Mouse (Mus musculus): ENCODE data around the gene Npff. TPM values are rescaled to one million over a fixed set of nuclear protein-coding genes. Genes with fewer than 3 reads are reported as not detected.

The Npff gene
- polyA plus RNA-seq, 1 experiment from 2014 or later = 3.6 TPM

DNA sequence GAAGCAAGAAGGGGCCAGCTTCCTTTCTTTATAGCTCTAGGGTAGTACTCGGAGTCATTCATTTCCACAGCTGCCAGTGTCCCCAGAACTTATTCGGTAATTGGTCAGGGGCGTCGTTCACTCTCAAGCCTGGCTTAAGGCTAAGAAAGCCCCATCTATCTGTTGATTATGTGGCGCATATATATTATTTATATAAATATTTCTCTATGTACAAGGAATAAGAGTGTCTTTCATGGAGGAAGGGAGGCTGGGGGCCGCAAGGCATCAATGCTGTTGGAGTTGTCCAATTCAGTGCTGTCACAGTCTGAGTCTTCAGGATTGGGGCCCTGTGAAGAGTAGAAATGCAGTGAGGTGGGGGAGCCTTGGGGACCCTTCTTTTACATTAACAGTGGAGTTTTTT lies 24.9 kb downstream of the Npff start:
- WGBS = 90% methylated on average over 6 of the region's 6 CpGs
- Histone ChIP-seq H3K4me2 (replicated peaks) (no peak overlapping the region), H3K27ac (no peak overlapping the region), H3K9me3 (replicated peaks) (no peaks in the 10 kb centered on the region), H3K36me3 (peaks cover 87% of the 10 kb centered on the region), H3K9ac (no peak overlapping the region), H3K4me3 (no peak overlapping the region), H3K4me1 (no peaks in the 10 kb centered on the region), H3K27me3 (no peaks in the 10 kb centered on the region)
- ATAC-seq (ENCODE audit: low FRiP score) = no peak

DNA sequence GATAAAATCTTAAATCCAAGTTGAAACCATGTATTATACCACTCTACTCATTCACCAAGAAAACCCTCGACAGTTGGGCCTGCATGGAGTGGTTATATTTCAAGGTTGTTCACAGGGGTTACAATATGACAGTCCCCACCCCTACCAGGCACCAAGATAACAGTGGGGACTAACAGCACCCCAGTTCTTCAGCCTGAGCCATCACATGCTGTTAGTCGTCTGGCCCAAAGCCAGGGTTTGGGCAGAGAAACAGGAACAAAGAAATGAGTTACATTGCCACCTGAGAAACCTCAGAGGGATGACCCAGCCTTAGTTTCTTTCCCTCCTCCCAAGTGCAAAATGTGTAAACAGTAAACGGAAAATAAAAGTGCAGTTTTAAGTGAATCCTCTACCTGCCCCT lies 25.4 kb downstream of the Npff start:
- Histone ChIP-seq H3K4me2 (replicated peaks) (no peak overlapping the region), H3K9ac (no peak overlapping the region), H3K27ac (no peak overlapping the region), H3K4me3 (no peak overlapping the region), H3K36me3 (peaks cover 88% of the 10 kb centered on the region), H3K27me3 (no peaks in the 10 kb centered on the region), H3K4me1 (no peaks in the 10 kb centered on the region), H3K9me3 (replicated peaks) (no peaks in the 10 kb centered on the region)
- ATAC-seq (ENCODE audit: low FRiP score) = no peak
- 81% methylated on average over 3 of the region's 3 CpGs for WGBS

DNA sequence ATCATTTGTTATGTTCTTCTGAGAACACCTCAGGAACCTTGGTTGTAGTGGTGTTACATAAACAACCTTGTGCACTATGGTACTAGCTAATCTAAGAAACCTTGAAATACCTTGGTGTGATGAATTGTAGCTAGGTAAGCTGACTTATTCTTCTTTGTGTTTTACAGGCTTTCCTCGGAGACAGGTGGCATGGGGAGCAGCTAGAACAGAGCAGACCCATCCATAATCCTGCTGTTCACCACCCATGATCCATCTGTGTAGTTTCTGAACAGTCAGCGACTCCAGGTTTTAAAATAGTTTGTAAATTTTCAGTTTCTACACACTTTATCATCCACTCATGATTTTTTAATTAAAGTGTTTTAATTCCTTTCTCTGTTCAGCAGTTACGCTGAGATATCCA lies 26.4 kb downstream of the Npff start:
- WGBS = 92% methylated on average over 3 of the region's 3 CpGs
- peaks cover 86% of the 10 kb centered on the region for H3K36me3 ChIP-seq

DNA sequence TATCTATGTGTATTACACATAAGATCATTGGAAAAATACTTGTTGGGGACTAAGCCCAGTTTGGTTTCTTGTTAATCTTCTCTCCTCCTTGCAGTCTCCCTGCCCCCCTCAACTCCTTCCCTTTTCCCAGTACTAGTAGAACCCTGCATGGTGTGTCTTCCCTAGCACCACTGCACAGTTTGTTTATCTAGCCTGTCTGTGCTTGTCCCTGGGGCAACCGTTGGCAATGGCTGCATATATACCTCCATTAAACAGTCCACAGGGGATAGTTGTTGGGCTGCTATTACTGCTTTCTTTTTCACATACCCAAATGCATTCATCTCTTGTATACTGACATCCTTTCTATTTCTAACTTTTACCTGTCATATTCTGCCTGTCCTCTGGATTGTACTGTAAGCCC lies 37.1 kb downstream of the Npff start:
- Histone ChIP-seq H3K4me1 (no peaks in the 10 kb centered on the region), H3K4me2 (replicated peaks) (no peak overlapping the region), H3K4me3 (no peak overlapping the region), H3K36me3 (peaks cover 80% of the 10 kb centered on the region), H3K9me3 (replicated peaks) (no peaks in the 10 kb centered on the region), H3K27me3 (no peaks in the 10 kb centered on the region), H3K27ac (no peak overlapping the region), H3K9ac (no peak overlapping the region)
- ATAC-seq (ENCODE audit: low FRiP score) = no peak
- 65% methylated on average over 1 of the region's 1 CpGs for WGBS

More for the DNA sequence above, 26.4 kb downstream of the Npff start:
- H3K4me3 ChIP-seq = no peak overlapping the region
- H3K4me1 ChIP-seq = no peaks in the 10 kb centered on the region
- no peaks in the 10 kb centered on the region for H3K9me3 ChIP-seq (replicated peaks)
- H3K27me3 ChIP-seq = no peaks in the 10 kb centered on the region
- no peak for ATAC-seq (ENCODE audit: low FRiP score)
- no peak overlapping the region for H3K27ac ChIP-seq
- H3K9ac ChIP-seq = no peak overlapping the region
- H3K4me2 ChIP-seq (replicated peaks) = no peak overlapping the region

DNA sequence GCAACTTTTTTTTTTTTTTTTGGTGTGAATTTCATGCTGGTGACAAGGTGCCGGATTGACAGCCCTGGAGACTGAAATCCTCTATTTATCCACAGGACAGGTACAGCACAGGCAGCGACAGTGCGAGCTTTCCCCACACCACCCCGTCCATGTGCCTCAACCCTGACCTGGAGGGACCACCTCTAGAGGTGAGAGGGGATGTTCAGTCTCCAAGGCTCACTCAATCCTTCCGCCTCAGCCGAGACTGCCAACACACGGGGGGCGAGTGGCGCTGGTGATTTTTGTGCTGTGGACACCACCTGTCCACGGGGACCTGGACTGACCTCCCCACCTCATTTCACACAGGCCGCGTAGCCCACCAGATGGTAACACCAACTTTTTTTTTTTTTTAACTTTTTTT lies 38.9 kb downstream of the Npff start:
- Histone ChIP-seq H3K4me1 (no peaks in the 10 kb centered on the region), H3K36me3 (peaks cover 86% of the 10 kb centered on the region), H3K9ac (no peak overlapping the region), H3K27me3 (no peaks in the 10 kb centered on the region), H3K9me3 (replicated peaks) (no peaks in the 10 kb centered on the region), H3K4me2 (replicated peaks) (no peak overlapping the region), H3K4me3 (no peak overlapping the region), H3K27ac (no peak overlapping the region)
- WGBS = 94% methylated on average over 12 of the region's 12 CpGs
- ATAC-seq (ENCODE audit: low FRiP score) = no peak

DNA sequence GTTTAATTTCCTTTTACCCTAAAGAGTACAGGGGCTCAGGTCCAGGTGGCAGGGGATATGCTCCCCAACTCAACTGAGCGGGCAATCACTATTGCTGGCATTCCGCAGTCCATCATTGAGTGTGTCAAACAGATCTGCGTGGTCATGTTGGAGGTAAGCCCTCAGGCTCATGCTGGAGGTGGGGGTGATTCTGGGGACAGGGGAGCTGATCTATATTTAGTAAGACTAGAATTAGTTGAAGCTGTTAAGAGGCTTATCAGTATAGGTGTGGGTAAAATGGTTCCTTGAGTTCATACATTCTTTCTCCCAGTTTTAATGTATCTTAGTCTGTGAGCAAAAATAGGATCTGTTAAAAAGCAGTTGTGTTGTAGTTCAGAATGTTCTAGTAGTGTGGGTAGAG lies 41.6 kb downstream of the Npff start:
- ATAC-seq (ENCODE audit: low FRiP score) = no peak
- Histone ChIP-seq H3K9ac (no peak overlapping the region), H3K4me2 (replicated peaks) (no peak overlapping the region), H3K27ac (no peak overlapping the region), H3K9me3 (replicated peaks) (no peaks in the 10 kb centered on the region), H3K4me3 (no peak overlapping the region), H3K4me1 (no peaks in the 10 kb centered on the region), H3K27me3 (no peaks in the 10 kb centered on the region), H3K36me3 (peaks cover 75% of the 10 kb centered on the region)
- WGBS = 95% methylated on average over 3 of the region's 3 CpGs

DNA sequence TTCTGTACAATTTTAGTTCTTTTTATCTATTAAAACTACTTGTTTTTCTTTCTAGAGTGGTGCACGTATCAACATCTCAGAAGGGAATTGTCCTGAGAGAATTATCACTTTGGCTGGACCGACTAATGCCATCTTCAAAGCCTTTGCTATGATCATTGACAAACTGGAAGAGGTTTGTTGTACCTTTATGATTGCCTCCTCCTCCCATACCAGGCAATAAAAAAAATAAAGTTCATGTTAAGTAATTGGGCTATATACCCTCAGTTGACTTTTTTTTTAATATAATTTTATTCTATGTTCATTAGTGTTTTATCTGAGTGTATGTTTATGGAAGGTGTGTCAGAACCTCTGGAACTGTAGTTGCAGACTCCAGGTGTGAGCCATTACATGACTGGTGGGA lies 50.2 kb downstream of the Npff start:
- H3K4me1 ChIP-seq = peaks cover 7% of the 10 kb centered on the region
- H3K4me2 ChIP-seq (replicated peaks) = no peak overlapping the region
- 93% methylated on average over 2 of the region's 2 CpGs for WGBS
- H3K9ac ChIP-seq = no peak overlapping the region
- H3K27ac ChIP-seq = no peak overlapping the region
- no peaks in the 10 kb centered on the region for H3K9me3 ChIP-seq (replicated peaks)
- H3K27me3 ChIP-seq = no peaks in the 10 kb centered on the region
- ATAC-seq (ENCODE audit: low FRiP score) = no peak
- H3K36me3 ChIP-seq = peaks cover 46% of the 10 kb centered on the region
- no peak overlapping the region for H3K4me3 ChIP-seq

Other genes starting within 250 kb of the Npff start
- 54.2 and 54.9 TPM in 2 replicates for gene Mfsd5, start 245.5 kb downstream of the Npff start, polyA plus RNA-seq (2016; fragmentation: Nextera tagmentation; extraction: Ambion mirVana)
- 26.7 and 27.3 TPM in 2 replicates for gene Espl1, start 228.7 kb downstream of the Npff start, polyA plus RNA-seq (2016; fragmentation: Nextera tagmentation; extraction: Ambion mirVana)
- 331 and 402 TPM in 2 replicates for gene Pfdn5, start 198.8 kb downstream of the Npff start, polyA plus RNA-seq (2016; fragmentation: Nextera tagmentation; extraction: Ambion mirVana)
- 78.4 and 90.8 TPM in 2 replicates for gene Myg1, start 193.2 kb downstream of the Npff start, polyA plus RNA-seq (2016; fragmentation: Nextera tagmentation; extraction: Ambion mirVana)
- 54.6 and 60.9 TPM in 2 replicates for gene Aaas, start 174.2 kb downstream of the Npff start, polyA plus RNA-seq (2016; fragmentation: Nextera tagmentation; extraction: Ambion mirVana)
- 1.9 and 2.1 TPM in 2 replicates for gene Sp7, start 157.8 kb downstream of the Npff start, polyA plus RNA-seq (2016; fragmentation: Nextera tagmentation; extraction: Ambion mirVana)
- 9.1 and 9.3 TPM in 2 replicates for gene Sp1, start 118.8 kb downstream of the Npff start, polyA plus RNA-seq (2016; fragmentation: Nextera tagmentation; extraction: Ambion mirVana)
- gene Amhr2, start 79.6 kb downstream of the Npff start, polyA plus RNA-seq (2016; fragmentation: Nextera tagmentation; extraction: Ambion mirVana) = 0.23 TPM in 1 of 2 replicates, not detected in the other
- 89.7 and 91.3 TPM in 2 replicates for gene Prr13, start 65.9 kb downstream of the Npff start, polyA plus RNA-seq (2016; fragmentation: Nextera tagmentation; extraction: Ambion mirVana)
- gene Pcbp2, start 54.4 kb downstream of the Npff start, polyA plus RNA-seq (2016; fragmentation: Nextera tagmentation; extraction: Ambion mirVana) = 153 and 161 TPM in 2 replicates
- gene Gm10337, start 21.2 kb downstream of the Npff start, polyA plus RNA-seq (2016; fragmentation: Nextera tagmentation; extraction: Ambion mirVana) = 4.3 and 6.6 TPM in 2 replicates
- gene Map3k12, start 7.9 kb downstream of the Npff start, polyA plus RNA-seq (2016; fragmentation: Nextera tagmentation; extraction: Ambion mirVana) = 45.5 and 46.0 TPM in 2 replicates
- 93.0 and 94.0 TPM in 2 replicates for gene Tarbp2, start 6.8 kb downstream of the Npff start, polyA plus RNA-seq (2016; fragmentation: Nextera tagmentation; extraction: Ambion mirVana)
- gene Gm28047, start 100.1 kb upstream of the Npff start, polyA plus RNA-seq (2016; fragmentation: Nextera tagmentation; extraction: Ambion mirVana) = not detected in 2 replicates
- gene Atf7, start 100.5 kb upstream of the Npff start, polyA plus RNA-seq (2016; fragmentation: Nextera tagmentation; extraction: Ambion mirVana) = 23.6 and 24.5 TPM in 2 replicates
- gene Atp5g2, start 147.4 kb upstream of the Npff start, polyA plus RNA-seq (2016; fragmentation: Nextera tagmentation; extraction: Ambion mirVana) = 53.9 and 60.4 TPM in 2 replicates
- gene Calcoco1, start 197.2 kb upstream of the Npff start, polyA plus RNA-seq (2016; fragmentation: Nextera tagmentation; extraction: Ambion mirVana) = 47.3 and 49.1 TPM in 2 replicates

Measured in hindbrain, embryonic 12.5 days (tissue).